Mouse (Mus musculus): Measurements from ENCODE around the gene Gm49369.

- TF ChIP-seq POLR2AphosphoS2 (IDR thresholded peaks at IDR 0.05; ENCODE audit: low read depth, low read length): no peak
- no peak for TF ChIP-seq CTCF (conservative IDR thresholded peaks at IDR 0.05 in 1 of 2, IDR thresholded peaks at IDR 0.05 in 1 of 2; ENCODE audit: low read depth in 2 of 2, low read length in 2 of 2)
- TF ChIP-seq HCFC1 (IDR thresholded peaks at IDR 0.05; ENCODE audit: low read depth, low read length): no peak
- no peak for TF ChIP-seq ZMIZ1 (IDR thresholded peaks at IDR 0.05; ENCODE audit: low read depth, low read length)
- no peak for TF ChIP-seq EP300 (IDR thresholded peaks at IDR 0.05; ENCODE audit: low read length)
- TF ChIP-seq ZKSCAN1 (IDR thresholded peaks at IDR 0.05; ENCODE audit: borderline replicate concordance, low read depth, low read length): no peak
- no peak for TF ChIP-seq MAFK (IDR thresholded peaks at IDR 0.05; ENCODE audit: insufficient replicate concordance, low read length)
- no peak for TF ChIP-seq GABPA (IDR thresholded peaks at IDR 0.05; ENCODE audit: insufficient replicate concordance, low read depth, low read length)
- no peak for TF ChIP-seq POLR2A (IDR thresholded peaks at IDR 0.05; ENCODE audit: low read depth, low read length)
Observed at GRCm38 (mm10) chr7:142400750-142401142, 18.3 kb upstream of the Gm49369 start.

All from CH12.LX (cell line).